Mouse (Mus musculus) thymus, adult 2 months (tissue): ENCODE data around the gene Taok1.

Experiments used
- CTCF ChIP-seq: fragments of 200-500 bp; IDR thresholded peaks from 2 replicates; pipeline ENCODE4 v1.5.1; 2012; ENCODE audit warnings: mild to moderate bottlenecking, control low read depth, low read length, moderate library complexity, borderline replicate concordance; ENCODE audit not compliant: control insufficient read depth, poor library complexity, insufficient read depth; ENCODE audit errors: extremely low read depth
- POLR2A ChIP-seq: fragments of 200-500 bp; IDR thresholded peaks from 2 replicates; pipeline ENCODE4 v1.6.1; 2012; ENCODE audit warnings: mild to moderate bottlenecking, low read length, control low read depth, moderate library complexity; ENCODE audit not compliant: control insufficient read depth, poor library complexity, insufficient read depth; ENCODE audit errors: extremely low read depth

- TF ChIP-seq CTCF (no peak), POLR2A (no peak)
These were observed 113.9 kb downstream of the Taok1 start, which contains the start of gene Git1 for GRCm38 (mm10) chr11:77493512-77494343.
